Mouse (Mus musculus) brain, adult 2 months (tissue): ENCODE data around the gene Cenpm.

ENCODE experiments used
- DNase-seq: peaks from one replicate; pipeline ENCODE4 v3.0.0; 2011; ENCODE audit warnings: low read depth, low spot score

Gene Cenpm

GRCm38 (mm10) chr15:82215332-82216046, 29.1 kb downstream of the Cenpm start:
- peak; percentile 87 for DNase-seq

- no peak for DNase-seq
Measured at GRCm38 (mm10) chr15:82213222-82213621, 31.3 kb downstream of the Cenpm start.

GRCm38 (mm10) chr15:82212752-82213063, 31.8 kb downstream of the Cenpm start, which contains the start of gene Shisa8:
Gene Shisa8, minus strand, starts transcription at chr15:82212815.
- peak; percentile 78 for DNase-seq

GRCm38 (mm10) chr15:82211911-82212751, 32.4 kb downstream of the Cenpm start:
- DNase-seq, result peak; percentile 65

- DNase-seq, result peak; percentile 60
Measured at GRCm38 (mm10) chr15:82211281-82211680, 33.3 kb downstream of the Cenpm start.

GRCm38 (mm10) chr15:82210801-82211200, 33.7 kb downstream of the Cenpm start:
- no peak for DNase-seq

- DNase-seq, result no peak
Measured at GRCm38 (mm10) chr15:82209295-82210050, 35.1 kb downstream of the Cenpm start.

- no peak for DNase-seq
Measured at GRCm38 (mm10) chr15:82208307-82208706, 36.2 kb downstream of the Cenpm start.

- no peak for DNase-seq
Measured at GRCm38 (mm10) chr15:82207504-82208219, 36.9 kb downstream of the Cenpm start.

- no peak for DNase-seq
Measured at GRCm38 (mm10) chr15:82207105-82207459, 37.5 kb downstream of the Cenpm start.

- DNase-seq, result peak; percentile 96
Measured at GRCm38 (mm10) chr15:82206365-82207104, 38.0 kb downstream of the Cenpm start.

GRCm38 (mm10) chr15:82204680-82205371, 39.7 kb downstream of the Cenpm start:
- DNase-seq, result no peak

GRCm38 (mm10) chr15:82203611-82204351, 40.8 kb downstream of the Cenpm start:
- DNase-seq, result peak; percentile 82

GRCm38 (mm10) chr15:82203090-82203489, 41.5 kb downstream of the Cenpm start:
- no peak for DNase-seq

- no peak for DNase-seq
Measured at GRCm38 (mm10) chr15:82202086-82202485, 42.5 kb downstream of the Cenpm start.

GRCm38 (mm10) chr15:82199546-82199945, 45.0 kb downstream of the Cenpm start:
- no peak for DNase-seq

- DNase-seq, result no peak
Measured at GRCm38 (mm10) chr15:82198342-82198741, 46.2 kb downstream of the Cenpm start.

GRCm38 (mm10) chr15:82197937-82198336, 46.6 kb downstream of the Cenpm start:
- DNase-seq, result no peak

- DNase-seq, result no peak
Measured at GRCm38 (mm10) chr15:82197246-82197750, 47.2 kb downstream of the Cenpm start.
